Mouse (Mus musculus) layer of hippocampus, postnatal 36 days (tissue): Measurements from ENCODE around the gene Cwc22. TPM values are rescaled to one million over a fixed set of nuclear protein-coding genes. Genes with fewer than 3 reads are reported as not detected.

ENCODE experiments used
- DNase-seq, 2 experiments: peaks; one replicate each; pipeline ENCODE4 v3.0.0; 2022
- total RNA-seq, 2 experiments: library from RNA; stranded (reverse); gene quantifications; 2 replicates each; pipeline ENCODE4 v1.2.3; 2021

Gene Cwc22
- total RNA-seq, 2 experiments from 2014 or later, result 23.0 to 28.7 TPM

GRCm38 (mm10) chr2:77872676-77873075 is 73.5 kb downstream of the Cwc22 start:
- DNase-seq, result no peak

DNA sequence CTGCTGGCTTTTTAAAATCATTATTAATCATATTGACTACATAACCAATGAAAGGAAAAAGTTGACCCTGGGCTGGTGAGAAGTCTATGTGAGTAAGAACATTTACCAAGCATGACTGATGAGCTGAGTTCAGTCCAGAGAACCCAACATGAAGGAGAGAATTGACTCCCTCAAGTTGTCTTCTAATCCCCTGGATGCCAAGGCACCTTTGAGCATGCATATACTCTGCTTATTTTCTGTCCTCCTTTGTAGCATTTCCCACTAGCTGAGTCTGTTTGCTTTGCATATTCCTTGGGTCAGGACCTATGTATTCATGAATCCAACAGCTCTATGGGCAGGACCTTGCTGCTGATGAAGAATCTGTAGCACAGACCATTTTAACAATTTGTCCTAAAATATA is 75.0 kb downstream of the Cwc22 start:
- DNase-seq, result no peak

DNA sequence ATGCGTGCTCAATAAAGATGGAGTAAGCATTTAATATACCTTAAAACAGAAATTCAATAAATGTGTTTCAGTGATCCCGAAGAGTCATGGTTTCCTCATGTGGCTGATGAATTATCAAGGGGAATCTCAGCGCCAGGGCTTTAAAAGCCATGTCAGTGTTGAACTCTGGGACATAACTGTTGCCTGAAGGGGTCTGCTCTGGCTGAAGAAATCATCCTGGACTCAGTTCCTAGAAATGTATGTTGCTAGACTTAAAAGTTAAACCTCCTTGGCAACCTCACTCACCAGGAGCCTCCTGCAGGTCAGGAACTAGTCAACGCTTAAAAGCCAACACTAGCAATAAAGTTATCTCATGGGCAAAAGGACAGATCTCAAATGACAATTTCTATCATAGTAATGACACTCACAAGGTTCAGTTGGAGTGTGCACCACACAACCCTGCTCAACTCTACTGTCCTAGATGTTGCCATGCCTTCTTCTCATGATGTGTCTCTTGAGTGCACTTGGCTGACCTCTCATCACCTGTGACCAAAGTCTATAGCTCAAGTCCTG is 76.4 kb downstream of the Cwc22 start:
- no peak for DNase-seq

- peak in 1 of 2 experiments; percentile 12 for DNase-seq
Observed at GRCm38 (mm10) chr2:77863934-77864333, 82.2 kb downstream of the Cwc22 start.

- DNase-seq, result peak; percentile 30 to 55
Observed at GRCm38 (mm10) chr2:77863522-77863921, 82.7 kb downstream of the Cwc22 start.

DNA sequence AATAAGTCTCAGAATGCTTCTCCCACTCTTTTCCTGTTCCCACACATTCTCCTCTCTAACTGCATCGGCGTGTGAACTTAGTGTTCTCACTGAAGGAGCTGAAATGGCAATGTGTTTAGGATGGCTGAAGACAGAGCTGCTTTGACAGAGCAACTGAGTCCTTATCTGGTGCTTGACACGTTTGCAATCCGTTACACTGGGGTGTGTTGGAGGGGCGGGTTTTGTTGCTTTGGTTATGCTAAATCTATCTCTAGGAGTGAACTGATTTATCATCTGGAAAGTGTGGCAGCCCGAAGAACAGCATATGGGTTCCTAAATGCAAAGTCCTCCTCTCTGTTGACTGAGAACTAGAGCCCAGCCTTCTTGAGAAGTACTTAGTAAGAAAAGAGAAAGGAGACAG is 104.7 kb downstream of the Cwc22 start:
- DNase-seq, result peak; percentile 28 to 49

GRCm38 (mm10) chr2:77839587-77839986 is 106.6 kb downstream of the Cwc22 start:
- no peak for DNase-seq

GRCm38 (mm10) chr2:77838688-77839087 is 107.5 kb downstream of the Cwc22 start:
- DNase-seq, result no peak

- DNase-seq, result no peak
Observed at GRCm38 (mm10) chr2:77835781-77836180, 110.4 kb downstream of the Cwc22 start.

Other genes with a start within 250 kb of the Cwc22 start
- gene Zfp385b, start 126.7 kb downstream of the Cwc22 start, total RNA-seq, result 10 to 100 TPM; 47.0 to 49.9 TPM